Mouse (Mus musculus) heart, postnatal 4 days (tissue): ENCODE measurements around the gene Rpl11. TPM values are rescaled to one million over a fixed set of nuclear protein-coding genes. Genes with fewer than 3 reads are reported as not detected.
A peak's percentile ranks its signal among the peaks of the same experiment; 100 is the strongest.
"Not testable (repeated sequence)": the region's sequence is repeated elsewhere in the genome, so short reads cannot be mapped to it uniquely, and the experiment has no call there.

Experiments
- DNase-seq: peaks from one replicate; pipeline ENCODE4 v3.0.0; 2021
- total RNA-seq, 2 experiments: library from RNA; stranded (reverse); gene quantifications; 2 replicates each; pipeline ENCODE4 v1.2.3; 2021

Rpl11 gene
- total RNA-seq = 100 to 1,000 TPM; 395 to 405 TPM

DNA sequence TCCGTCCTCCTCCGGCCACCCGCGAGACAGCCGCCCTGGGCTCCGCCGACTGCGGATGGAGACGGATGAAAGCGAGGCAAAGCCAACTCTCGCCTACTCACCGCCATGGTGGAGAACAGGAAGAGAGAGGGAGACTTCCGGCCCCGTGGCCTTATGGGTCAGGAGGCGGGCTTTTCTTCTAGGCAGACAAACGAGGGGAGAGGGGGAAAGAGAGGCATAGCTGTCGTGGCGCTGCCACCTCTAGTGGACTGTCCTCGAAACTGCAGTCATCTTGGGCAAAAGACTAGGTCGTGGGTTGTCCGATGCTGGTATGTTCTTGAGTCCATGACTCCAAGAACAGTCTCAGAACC lies at the start of gene Rpl11:
Gene Rpl11 (minus strand): TSS at position 182 of the 350 bp plus-strand sequence.
- DNase-seq = peak; percentile 93

DNA sequence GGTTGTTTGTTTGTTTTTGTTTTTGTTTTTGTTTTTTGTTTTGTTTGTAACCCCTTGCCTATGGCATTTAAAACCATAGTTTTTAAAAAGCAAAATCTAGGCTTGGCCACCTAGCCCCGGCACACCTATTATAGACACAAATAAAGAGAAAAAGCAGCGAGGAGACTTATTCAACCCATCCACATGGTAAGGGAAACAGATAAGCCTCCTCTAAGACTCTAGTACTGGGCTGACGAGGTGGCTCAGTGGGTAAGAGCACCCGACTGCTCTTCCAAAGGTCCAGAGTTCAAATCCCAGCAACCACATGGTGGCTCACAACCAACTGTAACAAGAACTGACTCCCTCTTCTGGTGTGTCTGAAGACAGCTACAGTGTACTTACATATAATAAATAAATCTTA lies 48.5 kb upstream of the Rpl11 start:
- not testable (repeated sequence) for DNase-seq

GRCm38 (mm10) chr4:136100396-136101070 lies 47.3 kb upstream of the Rpl11 start:
- DNase-seq = no peak

GRCm38 (mm10) chr4:136098446-136098845 lies 45.2 kb upstream of the Rpl11 start:
- DNase-seq = no peak

- DNase-seq = no peak
Observed at GRCm38 (mm10) chr4:136096446-136097113, 43.4 kb upstream of the Rpl11 start.

GRCm38 (mm10) chr4:136095490-136096105 lies 42.4 kb upstream of the Rpl11 start:
- no peak for DNase-seq

GRCm38 (mm10) chr4:136094519-136095219 lies 41.4 kb upstream of the Rpl11 start:
- peak; percentile 28 for DNase-seq

- DNase-seq = no peak
Observed at GRCm38 (mm10) chr4:136092498-136092897, 39.3 kb upstream of the Rpl11 start.

DNA sequence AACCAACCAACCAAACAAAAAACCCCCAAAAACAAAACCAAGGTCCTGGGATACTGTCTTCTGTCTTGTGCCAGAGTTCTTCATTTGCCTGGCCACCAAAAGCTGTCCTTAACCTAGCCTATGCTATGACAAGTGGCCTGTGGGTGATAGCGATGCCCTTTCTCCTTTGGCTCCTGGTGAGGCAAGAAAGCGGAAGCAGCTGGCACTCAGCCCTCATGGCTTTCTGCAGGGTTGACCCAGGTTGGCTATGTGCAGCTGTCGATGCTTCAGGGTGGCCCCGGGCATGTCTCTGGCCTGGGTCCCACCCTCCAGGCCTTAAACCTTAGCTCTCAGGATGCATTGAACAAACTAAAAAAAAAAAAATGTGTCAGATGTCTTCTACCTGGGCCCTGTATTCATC lies 38.1 kb upstream of the Rpl11 start:
- DNase-seq = no peak

GRCm38 (mm10) chr4:136089748-136090583 lies 36.7 kb upstream of the Rpl11 start:
- no peak for DNase-seq

DNA sequence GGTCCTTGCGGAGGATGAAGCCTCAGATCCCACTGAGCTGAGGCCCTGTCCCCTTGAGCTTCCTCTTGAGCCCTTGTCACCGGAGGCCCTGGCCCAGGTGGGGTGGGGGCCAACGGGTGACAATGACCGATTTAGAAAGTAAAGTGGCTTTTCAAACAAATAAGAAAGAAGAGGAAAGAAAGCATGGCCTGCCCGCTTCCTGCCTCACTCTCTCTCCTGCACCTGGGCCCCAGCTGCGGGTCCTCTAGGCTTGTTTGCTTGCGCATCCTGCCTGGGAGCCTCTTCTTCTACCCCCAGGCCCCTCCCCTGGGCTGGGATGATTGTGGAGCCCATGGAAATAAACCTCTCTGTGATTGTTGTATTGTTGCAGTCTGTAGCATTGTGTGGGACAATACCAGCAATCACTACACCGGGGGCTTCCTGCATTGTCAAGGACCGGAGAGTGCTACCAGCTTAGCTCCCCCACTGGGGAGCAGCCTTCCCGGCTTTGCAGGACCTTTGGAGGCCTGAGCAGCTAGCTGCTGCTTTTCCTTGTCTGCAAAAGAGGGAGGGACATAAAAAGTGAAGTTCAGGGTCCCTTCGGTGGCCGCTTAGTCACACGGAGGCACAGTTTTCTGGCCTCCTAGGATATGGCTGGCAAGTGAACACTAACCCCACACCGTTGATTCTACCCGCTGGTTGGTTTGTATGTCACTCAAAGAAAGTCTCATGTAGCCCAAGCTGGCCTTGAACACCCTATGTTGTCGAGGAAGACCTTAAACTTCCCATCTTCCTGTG lies 35.9 kb upstream of the Rpl11 start:
- no peak for DNase-seq

GRCm38 (mm10) chr4:136088364-136088763 lies 35.1 kb upstream of the Rpl11 start:
- no peak for DNase-seq

DNA sequence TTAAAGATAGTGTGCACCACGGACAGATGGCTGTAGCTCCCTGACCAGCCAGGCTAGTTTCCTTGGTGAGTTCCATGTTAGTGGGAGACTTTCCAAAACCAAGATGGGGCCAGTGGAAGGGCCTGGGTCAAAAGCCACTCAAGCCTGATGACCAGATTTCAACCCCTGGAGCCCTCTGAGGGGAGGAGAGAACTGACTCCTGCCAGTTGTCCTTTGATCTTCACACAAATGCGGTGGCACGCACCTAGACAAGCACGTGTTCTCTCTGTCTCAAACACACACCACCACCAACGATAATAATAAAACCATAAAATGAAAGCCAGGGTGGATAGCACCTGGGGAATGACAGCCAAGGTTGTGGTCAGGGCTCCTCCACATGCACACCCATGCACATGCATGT lies 34.0 kb upstream of the Rpl11 start:
- DNase-seq = no peak

GRCm38 (mm10) chr4:136084840-136085239 lies 31.6 kb upstream of the Rpl11 start:
- no peak for DNase-seq

- no peak for DNase-seq
Observed at GRCm38 (mm10) chr4:136083269-136084105, 30.3 kb upstream of the Rpl11 start.

DNA sequence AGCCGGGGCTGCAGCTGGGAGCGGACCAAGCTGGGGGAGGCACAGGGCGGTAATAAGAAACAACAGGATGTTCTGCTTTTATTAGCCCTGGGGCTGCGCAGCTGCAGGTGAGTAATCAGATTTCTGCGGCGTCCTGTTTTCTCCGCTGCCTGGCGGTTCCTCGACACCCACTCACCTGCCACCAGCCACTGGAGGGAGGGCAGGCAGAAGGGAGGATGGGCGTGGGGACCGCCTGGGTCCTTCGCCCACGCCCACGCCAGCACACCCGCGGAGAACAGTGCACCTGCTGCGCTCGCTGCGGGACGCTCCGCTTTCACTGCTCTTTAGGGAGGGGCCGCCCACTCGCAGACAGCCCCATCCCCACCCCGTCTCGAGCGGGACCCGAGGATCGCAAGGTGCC lies 28.5 kb upstream of the Rpl11 start:
- DNase-seq = no peak

DNA sequence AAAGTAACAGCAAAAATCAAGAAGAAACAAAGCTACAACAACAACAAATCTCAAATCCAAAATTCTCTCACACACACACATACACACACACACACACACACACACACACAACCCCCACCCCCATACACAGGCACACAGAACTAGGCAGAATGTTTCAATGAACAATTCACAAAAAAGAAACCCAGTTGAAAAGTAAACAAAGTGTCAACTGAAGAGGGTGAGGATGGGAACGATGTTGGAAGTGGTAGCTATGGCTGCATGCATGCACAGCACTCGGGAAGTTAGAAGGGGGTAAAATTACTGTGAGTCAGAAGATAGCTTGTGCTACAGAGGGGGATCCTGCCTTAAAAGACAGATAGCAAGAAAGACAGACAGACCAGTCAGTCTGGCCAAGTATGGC lies 25.4 kb upstream of the Rpl11 start:
- no peak for DNase-seq

GRCm38 (mm10) chr4:136076776-136077538 lies 23.7 kb upstream of the Rpl11 start:
- DNase-seq = no peak

DNA sequence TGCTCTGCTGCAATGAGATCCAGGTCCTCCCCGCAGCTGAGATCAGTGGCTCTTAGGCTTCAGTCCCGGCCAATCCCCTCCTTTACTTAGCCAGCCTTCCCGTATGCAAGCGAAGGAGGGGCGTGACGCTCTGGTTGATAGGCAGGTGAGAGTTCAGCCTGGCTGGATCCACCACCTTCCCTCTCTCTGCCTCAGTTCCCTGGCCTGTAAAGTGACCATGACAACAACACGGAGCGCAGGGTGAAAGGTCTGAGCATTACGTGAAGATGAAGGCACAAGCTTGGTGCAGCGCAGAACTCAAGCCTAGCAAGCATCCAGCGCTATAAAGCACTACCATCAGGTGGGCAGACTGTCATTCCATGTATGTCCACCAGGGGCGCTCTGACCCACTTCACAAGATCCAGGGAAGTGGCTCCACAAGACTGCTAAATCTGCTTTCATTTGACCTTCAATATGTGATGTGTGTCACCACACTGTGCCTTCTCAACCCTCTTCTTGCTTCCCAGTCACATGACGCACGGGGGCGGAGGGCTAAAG lies 18.0 kb upstream of the Rpl11 start:
- DNase-seq = peak; percentile 87
